8 mouse cellular contexts compared by ENCODE assay signal in the genomic region with DNA sequence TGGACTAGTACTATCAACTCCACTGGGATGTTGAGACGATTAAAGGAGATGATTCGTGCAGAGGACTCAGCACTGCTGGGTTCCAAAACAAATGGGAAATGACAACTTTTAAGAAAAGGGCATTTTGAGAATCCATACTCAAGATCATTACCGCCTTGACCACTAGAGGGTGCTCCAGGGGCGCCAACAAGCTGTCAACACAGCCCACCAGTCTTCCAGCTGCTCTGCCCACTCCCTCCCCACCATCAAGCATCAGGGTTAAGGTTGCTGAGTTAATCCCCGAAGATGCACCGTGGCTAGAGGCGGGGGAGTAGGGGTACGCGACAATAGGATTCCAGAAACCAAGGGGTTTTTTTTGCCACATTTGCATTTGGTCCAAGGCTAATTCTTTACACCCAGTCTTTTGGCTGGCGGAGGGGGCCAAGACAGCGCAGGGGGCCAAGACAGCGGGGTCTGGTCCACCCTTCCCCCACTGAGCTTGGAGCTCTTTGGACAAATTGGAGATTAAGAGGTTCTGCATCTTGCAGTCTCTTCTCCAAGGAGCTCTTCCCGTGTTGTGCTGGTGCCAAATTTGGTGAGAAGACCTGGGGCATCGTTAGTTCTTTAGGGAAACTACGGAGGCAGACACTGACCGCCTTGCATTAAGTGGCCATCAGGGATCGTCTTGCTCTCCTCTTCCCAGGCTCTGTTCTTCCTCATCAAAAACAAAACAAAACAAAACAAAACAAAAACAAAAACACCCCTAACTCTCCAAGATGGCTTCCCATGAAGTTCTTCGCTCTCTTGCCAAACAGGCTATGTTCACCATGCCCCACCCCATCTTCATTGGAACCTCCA. TPM values are rescaled to one million over a fixed set of nuclear protein-coding genes. Genes with fewer than 3 reads are reported as not detected.
A peak's percentile ranks its signal among the peaks of the same experiment; 100 is the strongest.
DNase-seq lines count a peak whose midpoint lies in the region; ATAC-seq and TF ChIP-seq lines count a peak whose summit lies in the region.

No protein-coding gene starts in this region.

- peak overlapping the region; percentile 96 for H3K27ac ChIP-seq in embryonic facial prominence, embryonic 13.5 days
- H3K27ac ChIP-seq in heart, embryonic 11.5 days (ENCODE audit: low read depth, low read length) = no peak overlapping the region
- H3K27ac ChIP-seq in kidney, embryonic 14.5 days (ENCODE audit: low read depth, low read length) = peak overlapping the region; percentile 19; the same call in 1 of the 2 replicates
- no peak overlapping the region for H3K27ac ChIP-seq in liver, embryonic 14.5 days
- peak overlapping the region; percentile 98 for H3K27ac ChIP-seq in neural tube, embryonic 13.5 days (replicated peaks)
- no peak overlapping the region for H3K27ac ChIP-seq in testis, adult 2 months (ENCODE audit: control insufficient read depth, insufficient read depth, low read depth, low read length)

- H3K9me3 ChIP-seq in embryonic facial prominence, embryonic 13.5 days = no peaks in the 10 kb centered on the region
- no peaks in the 10 kb centered on the region for H3K9me3 ChIP-seq in heart, embryonic 11.5 days (replicated peaks; ENCODE audit: control insufficient read depth, low read length)
- H3K9me3 ChIP-seq in kidney, embryonic 14.5 days (ENCODE audit: control insufficient read depth, low read length) = no peaks in the 10 kb centered on the region
- H3K9me3 ChIP-seq in liver, embryonic 14.5 days (ENCODE audit: control insufficient read depth, low read length) = no peaks in the 10 kb centered on the region
- no peaks in the 10 kb centered on the region for H3K9me3 ChIP-seq in neural tube, embryonic 13.5 days

- DNase-seq in adrenal gland, postnatal 36 days = peak; percentile 70 to 87
- peak; percentile 45 to 53 (median 49) for DNase-seq in liver, embryonic 14.5 days (ENCODE audit: low read depth in 3 of 3, low spot score in 3 of 3)

- no peaks in the 10 kb centered on the region for H3K27me3 ChIP-seq in C2C12 (ENCODE audit: control insufficient read depth, insufficient read depth, insufficient read length)
- H3K27me3 ChIP-seq in embryonic facial prominence, embryonic 13.5 days = no peaks in the 10 kb centered on the region
- H3K27me3 ChIP-seq in heart, embryonic 11.5 days (ENCODE audit: control insufficient read depth, insufficient read depth, low read length) = no peaks in the 10 kb centered on the region
- H3K27me3 ChIP-seq in kidney, embryonic 14.5 days (ENCODE audit: control insufficient read depth, insufficient read depth, low read length) = no peaks in the 10 kb centered on the region
- H3K27me3 ChIP-seq in liver, embryonic 14.5 days (ENCODE audit: control insufficient read depth, insufficient read depth, low read length) = no peaks in the 10 kb centered on the region; the same call in 1 of the 2 replicates
- no peaks in the 10 kb centered on the region for H3K27me3 ChIP-seq in neural tube, embryonic 13.5 days
- H3K27me3 ChIP-seq in testis, adult 2 months (ENCODE audit: control insufficient read depth, insufficient read depth, low read length) = no peaks in the 10 kb centered on the region

- peak overlapping the region; percentile 90 for H3K4me2 ChIP-seq in embryonic facial prominence, embryonic 13.5 days
- peak overlapping the region; percentile 82 for H3K4me2 ChIP-seq in heart, embryonic 11.5 days
- peak overlapping the region; percentile 82 for H3K4me2 ChIP-seq in kidney, embryonic 14.5 days (replicated peaks; ENCODE audit: low read depth, low read length)
- peak overlapping the region; percentile 70 for H3K4me2 ChIP-seq in liver, embryonic 14.5 days (ENCODE audit: low read depth)
- peak overlapping the region; percentile 95 for H3K4me2 ChIP-seq in neural tube, embryonic 13.5 days

- H3K4me3 ChIP-seq in C2C12 (ENCODE audit: insufficient read depth, poor library complexity, severe bottlenecking) = peak overlapping the region; percentile 96
- H3K4me3 ChIP-seq in embryonic facial prominence, embryonic 13.5 days = peak overlapping the region; percentile 81
- H3K4me3 ChIP-seq in heart, embryonic 11.5 days (ENCODE audit: low read depth, low read length) = peak overlapping the region; percentile 87
- peak overlapping the region; percentile 86; the same call in 1 of the 2 replicates for H3K4me3 ChIP-seq in kidney, embryonic 14.5 days (ENCODE audit: low read length)
- peak overlapping the region in 1 of 2 experiments; percentile 80; a peak in 2 of 4 replicates for H3K4me3 ChIP-seq in liver, embryonic 14.5 days (ENCODE audit: insufficient read depth in 1 of 2, low read depth in 2 of 2, low read length in 2 of 2)
- H3K4me3 ChIP-seq in neural tube, embryonic 13.5 days = peak overlapping the region; percentile 82
- no peak overlapping the region for H3K4me3 ChIP-seq in testis, adult 2 months (ENCODE audit: control insufficient read depth, low read depth, low read length)

- WGBS in embryonic facial prominence, embryonic 13.5 days = 27% methylated on average over 18 of the region's 18 CpGs
- WGBS in heart, embryonic 11.5 days (ENCODE audit: insufficient replicate concordance) = 27% methylated on average over 18 of the region's 18 CpGs
- 38% methylated on average over 18 of the region's 18 CpGs for WGBS in kidney, embryonic 14.5 days
- 42% methylated on average over 18 of the region's 18 CpGs for WGBS in liver, embryonic 14.5 days (ENCODE audit: insufficient replicate concordance)
- WGBS in neural tube, embryonic 13.5 days = 30% methylated on average over 18 of the region's 18 CpGs

- TF ChIP-seq POLR2A in testis, adult 2 months (IDR thresholded peaks at IDR 0.05; ENCODE audit: control insufficient read depth, low read depth, low read length) = no peak

- no peak for TF ChIP-seq EP300 in liver, embryonic 14.5 days (IDR thresholded peaks at IDR 0.05; ENCODE audit: low read depth)

- ATAC-seq in embryonic facial prominence, embryonic 13.5 days (ENCODE audit: insufficient number of reproducible peaks, insufficient read depth, low FRiP score, low TSS enrichment, low read depth) = no peak
- ATAC-seq in heart, embryonic 11.5 days (replicated peaks; ENCODE audit: insufficient number of reproducible peaks, low FRiP score, low TSS enrichment) = no peak
- no peak for ATAC-seq in kidney, embryonic 14.5 days (ENCODE audit: low FRiP score, low TSS enrichment)
- no peak for ATAC-seq in liver, embryonic 14.5 days (ENCODE audit: insufficient read depth)
- ATAC-seq in neural tube, embryonic 13.5 days (ENCODE audit: low read depth) = no peak

- H3ac ChIP-seq in C2C12 (ENCODE audit: control insufficient read depth, insufficient read length, low read depth) = no peak overlapping the region

- H3K9ac ChIP-seq in embryonic facial prominence, embryonic 13.5 days = peak overlapping the region; percentile 92
- peak overlapping the region; percentile 90; the same call in 1 of the 2 replicates for H3K9ac ChIP-seq in heart, embryonic 11.5 days (ENCODE audit: low read depth, low read length)
- H3K9ac ChIP-seq in kidney, embryonic 14.5 days (ENCODE audit: low read depth, low read length) = peak overlapping the region; percentile 86; the same call in 1 of the 2 replicates
- H3K9ac ChIP-seq in liver, embryonic 14.5 days (replicated peaks) = no peak overlapping the region; the same call in 1 of the 2 replicates
- H3K9ac ChIP-seq in neural tube, embryonic 13.5 days = peak overlapping the region; percentile 93

- peaks cover 33% of the 10 kb centered on the region for H3K36me3 ChIP-seq in C2C12 (ENCODE audit: control insufficient read depth, insufficient read depth)
- peaks cover 35% of the 10 kb centered on the region for H3K36me3 ChIP-seq in embryonic facial prominence, embryonic 13.5 days
- H3K36me3 ChIP-seq in heart, embryonic 11.5 days (ENCODE audit: control insufficient read depth, insufficient read depth, low read length) = peaks cover 1% of the 10 kb centered on the region; the same call in 1 of the 2 replicates
- H3K36me3 ChIP-seq in kidney, embryonic 14.5 days (ENCODE audit: control insufficient read depth, insufficient read depth, low read length) = peaks cover 25% of the 10 kb centered on the region
- no peaks in the 10 kb centered on the region for H3K36me3 ChIP-seq in liver, embryonic 14.5 days (replicated peaks; ENCODE audit: control insufficient read depth, insufficient read depth, low read depth)
- H3K36me3 ChIP-seq in neural tube, embryonic 13.5 days = peaks cover 23% of the 10 kb centered on the region
- H3K36me3 ChIP-seq in testis, adult 2 months (ENCODE audit: control insufficient read depth, insufficient read depth, low read length) = no peaks in the 10 kb centered on the region

- H3K79me3 ChIP-seq in C2C12 (ENCODE audit: low read depth) = peaks cover 11% of the 10 kb centered on the region

- peaks cover 38% of the 10 kb centered on the region for H3K79me2 ChIP-seq in C2C12 (ENCODE audit: control insufficient read depth, insufficient read depth)

- peaks cover 70% of the 10 kb centered on the region for H3K4me1 ChIP-seq in embryonic facial prominence, embryonic 13.5 days
- peaks cover 24% of the 10 kb centered on the region for H3K4me1 ChIP-seq in heart, embryonic 11.5 days (ENCODE audit: control insufficient read depth, insufficient read depth, low read length)
- peaks cover 45% of the 10 kb centered on the region for H3K4me1 ChIP-seq in kidney, embryonic 14.5 days (ENCODE audit: control insufficient read depth, insufficient read depth, low read length)
- peaks cover 0 to 9% of the 10 kb centered on the region in 2 experiments; a peak in 2 of 4 replicates for H3K4me1 ChIP-seq in liver, embryonic 14.5 days (replicated peaks; ENCODE audit: control insufficient read depth in 2 of 2, insufficient read depth in 2 of 2, low read length in 1 of 2)
- H3K4me1 ChIP-seq in neural tube, embryonic 13.5 days (replicated peaks) = peaks cover 75% of the 10 kb centered on the region
- peaks cover 19% of the 10 kb centered on the region for H3K4me1 ChIP-seq in testis, adult 2 months (ENCODE audit: control insufficient read depth, insufficient read depth, low read length)

- TF ChIP-seq CTCF in C2C12 (IDR thresholded peaks at IDR 0.05; ENCODE audit: control insufficient read depth, insufficient read depth, insufficient read length) = peak; percentile 78
- TF ChIP-seq CTCF in liver, embryonic 14.5 days (IDR thresholded peaks at IDR 0.05; ENCODE audit: low read depth) = peak; percentile 92
- TF ChIP-seq CTCF in testis, adult 2 months (IDR thresholded peaks at IDR 0.05; ENCODE audit: control insufficient read depth, insufficient read depth, insufficient replicate concordance, low read depth, low read length) = peak; percentile 77

RNA-seq across cellular contexts. Expression of gene Npcd, which starts 1.8 kb away (rescaled TPM):
- not detected for polyA plus RNA-seq in C2C12 (2012; fragmentation: generic; extraction: Trizol)
- total RNA-seq in adrenal gland, postnatal 36 days (2021) = 1 to 10 TPM; 1.1 to 2.2 TPM
- 0.32 and 0.39 TPM in 2 replicates for polyA plus RNA-seq in embryonic facial prominence, embryonic 13.5 days (2015; fragmentation: Nextera tagmentation; extraction: Ambion mirVana)
- 0.64 TPM in 1 of 2 replicates, not detected in the other for polyA plus RNA-seq in heart, embryonic 11.5 days (2014; fragmentation: Nextera tagmentation; extraction: Ambion mirVana)
- 0.22 TPM in 1 of 2 replicates, not detected in the other for polyA plus RNA-seq in kidney, embryonic 14.5 days (2014; fragmentation: Nextera tagmentation; extraction: Ambion mirVana)
- polyA plus RNA-seq in liver, embryonic 14.5 days (2012; rRNA removed) = not detected in 2 replicates
- 0.08 TPM in 1 of 2 replicates, not detected in the other for polyA plus RNA-seq in liver, embryonic 14.5 days (2014; fragmentation: Nextera tagmentation; extraction: Ambion mirVana)
- 0.90 TPM in 1 of 2 replicates, not detected in the other for polyA plus RNA-seq in neural tube, embryonic 13.5 days (2015; fragmentation: Nextera tagmentation; extraction: Ambion mirVana)
- 0.10 TPM in 1 of 2 replicates, not detected in the other for polyA plus RNA-seq in testis, adult 2 months (2012; rRNA removed)

RNA-seq across cellular contexts. Expression of gene Cbx6, which starts 2.2 kb away (rescaled TPM):
- 68.3 TPM for polyA plus RNA-seq in C2C12 (2012; fragmentation: generic; extraction: Trizol)
- total RNA-seq in adrenal gland, postnatal 36 days (2021) = 10 to 100 TPM; 55.8 to 57.4 TPM
- polyA plus RNA-seq in embryonic facial prominence, embryonic 13.5 days (2015; fragmentation: Nextera tagmentation; extraction: Ambion mirVana) = 54.7 and 56.7 TPM in 2 replicates
- 15.7 and 17.4 TPM in 2 replicates for polyA plus RNA-seq in heart, embryonic 11.5 days (2014; fragmentation: Nextera tagmentation; extraction: Ambion mirVana)
- polyA plus RNA-seq in kidney, embryonic 14.5 days (2014; fragmentation: Nextera tagmentation; extraction: Ambion mirVana) = 22.4 and 28.6 TPM in 2 replicates
- 7.2 and 7.7 TPM in 2 replicates for polyA plus RNA-seq in liver, embryonic 14.5 days (2012; rRNA removed)
- 2.9 and 3.7 TPM in 2 replicates for polyA plus RNA-seq in liver, embryonic 14.5 days (2014; fragmentation: Nextera tagmentation; extraction: Ambion mirVana)
- polyA plus RNA-seq in neural tube, embryonic 13.5 days (2015; fragmentation: Nextera tagmentation; extraction: Ambion mirVana) = 39.8 and 42.0 TPM in 2 replicates
- 4.6 and 6.6 TPM in 2 replicates for polyA plus RNA-seq in testis, adult 2 months (2012; rRNA removed)

RNA-seq across cellular contexts. Expression of gene Nptxr, which starts 27.7 kb away (rescaled TPM):
- polyA plus RNA-seq in C2C12 (2012; fragmentation: generic; extraction: Trizol) = 26.6 TPM
- total RNA-seq in adrenal gland, postnatal 36 days (2021) = 1 to 10 TPM; 6.0 to 6.7 TPM
- polyA plus RNA-seq in embryonic facial prominence, embryonic 13.5 days (2015; fragmentation: Nextera tagmentation; extraction: Ambion mirVana) = 4.7 and 5.4 TPM in 2 replicates
- polyA plus RNA-seq in heart, embryonic 11.5 days (2014; fragmentation: Nextera tagmentation; extraction: Ambion mirVana) = 0.58 and 0.83 TPM in 2 replicates
- polyA plus RNA-seq in kidney, embryonic 14.5 days (2014; fragmentation: Nextera tagmentation; extraction: Ambion mirVana) = 0.50 and 1.8 TPM in 2 replicates
- polyA plus RNA-seq in liver, embryonic 14.5 days (2012; rRNA removed) = 0.09 and 0.13 TPM in 2 replicates
- polyA plus RNA-seq in liver, embryonic 14.5 days (2014; fragmentation: Nextera tagmentation; extraction: Ambion mirVana) = 0.11 TPM in 1 of 2 replicates, not detected in the other
- polyA plus RNA-seq in neural tube, embryonic 13.5 days (2015; fragmentation: Nextera tagmentation; extraction: Ambion mirVana) = 19.9 and 22.1 TPM in 2 replicates
- polyA plus RNA-seq in testis, adult 2 months (2012; rRNA removed) = 36.6 and 46.5 TPM in 2 replicates

RNA-seq across cellular contexts. Expression of gene Dnal4, which starts 54.6 kb away (rescaled TPM):
- 48.9 TPM for polyA plus RNA-seq in C2C12 (2012; fragmentation: generic; extraction: Trizol)
- 10 to 100 TPM; 19.5 to 22.9 TPM for total RNA-seq in adrenal gland, postnatal 36 days (2021)
- 69.2 and 74.4 TPM in 2 replicates for polyA plus RNA-seq in embryonic facial prominence, embryonic 13.5 days (2015; fragmentation: Nextera tagmentation; extraction: Ambion mirVana)
- 37.3 TPM in 2 replicates for polyA plus RNA-seq in heart, embryonic 11.5 days (2014; fragmentation: Nextera tagmentation; extraction: Ambion mirVana)
- polyA plus RNA-seq in kidney, embryonic 14.5 days (2014; fragmentation: Nextera tagmentation; extraction: Ambion mirVana) = 60.1 and 61.6 TPM in 2 replicates
- polyA plus RNA-seq in liver, embryonic 14.5 days (2012; rRNA removed) = 5.5 TPM in 2 replicates
- 6.3 and 6.8 TPM in 2 replicates for polyA plus RNA-seq in liver, embryonic 14.5 days (2014; fragmentation: Nextera tagmentation; extraction: Ambion mirVana)
- polyA plus RNA-seq in neural tube, embryonic 13.5 days (2015; fragmentation: Nextera tagmentation; extraction: Ambion mirVana) = 69.7 and 72.1 TPM in 2 replicates
- polyA plus RNA-seq in testis, adult 2 months (2012; rRNA removed) = 187 and 198 TPM in 2 replicates

RNA-seq across cellular contexts. Expression of gene Apobec3, which starts 59.2 kb away (rescaled TPM):
- 24.0 TPM for polyA plus RNA-seq in C2C12 (2012; fragmentation: generic; extraction: Trizol)
- 10 to 100 TPM; 14.5 to 15.7 TPM for total RNA-seq in adrenal gland, postnatal 36 days (2021)
- polyA plus RNA-seq in embryonic facial prominence, embryonic 13.5 days (2015; fragmentation: Nextera tagmentation; extraction: Ambion mirVana) = 11.0 and 13.1 TPM in 2 replicates
- 9.5 and 12.0 TPM in 2 replicates for polyA plus RNA-seq in heart, embryonic 11.5 days (2014; fragmentation: Nextera tagmentation; extraction: Ambion mirVana)
- 20.3 and 25.3 TPM in 2 replicates for polyA plus RNA-seq in kidney, embryonic 14.5 days (2014; fragmentation: Nextera tagmentation; extraction: Ambion mirVana)
- polyA plus RNA-seq in liver, embryonic 14.5 days (2012; rRNA removed) = 23.5 and 29.8 TPM in 2 replicates
- 34.3 and 35.9 TPM in 2 replicates for polyA plus RNA-seq in liver, embryonic 14.5 days (2014; fragmentation: Nextera tagmentation; extraction: Ambion mirVana)
- 4.6 and 5.2 TPM in 2 replicates for polyA plus RNA-seq in neural tube, embryonic 13.5 days (2015; fragmentation: Nextera tagmentation; extraction: Ambion mirVana)
- 10.8 and 11.1 TPM in 2 replicates for polyA plus RNA-seq in testis, adult 2 months (2012; rRNA removed)

Comparison
In these comparisons a context has a peak if more than half of its experiments do, and no peak if none do; other contexts are left out.
1. H3K27ac ChIP-seq: peak in embryonic facial prominence, embryonic 13.5 days (single experiment), kidney, embryonic 14.5 days (single experiment) and neural tube, embryonic 13.5 days (single experiment); none in heart, embryonic 11.5 days (single experiment), liver, embryonic 14.5 days (single experiment) and testis, adult 2 months (single experiment).
2. Peak in every context shown above with its lines, with median percentiles within 50 percentile points of each other: CTCF ChIP-seq and H3K4me2 ChIP-seq.